Mouse (Mus musculus): ENCODE measurements around the gene Zfp568.
"Not testable (repeated sequence)": the region's sequence is repeated elsewhere in the genome, so short reads cannot be mapped to it uniquely, and the experiment has no call there.

Gene Zfp568

GRCm38 (mm10) chr7:29983690-29984380, at the start of gene Zfp568:
Gene Zfp568 (plus strand): TSS chr7:29983955.
- DNase-seq (ENCODE audit: low read depth, low spot score): peak; percentile 96

DNA sequence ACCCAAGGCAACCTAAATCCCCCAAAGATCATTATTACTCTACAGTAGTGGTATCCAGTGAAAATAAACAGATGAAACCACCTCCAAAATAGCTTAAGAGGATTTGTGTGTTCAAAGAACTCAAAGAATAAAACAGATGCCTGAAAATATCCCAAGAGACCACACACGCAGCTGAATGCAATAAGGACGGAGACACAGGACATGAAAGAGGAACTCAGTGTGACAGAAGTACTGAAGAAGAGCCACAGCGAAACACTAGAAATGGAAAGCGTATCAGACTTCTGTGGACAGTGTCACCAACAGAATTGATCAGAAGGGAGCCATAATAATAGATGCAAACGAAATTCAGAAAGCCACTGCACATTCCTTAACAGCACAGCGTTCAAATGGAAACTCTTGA, 44.9 kb upstream of the Zfp568 start:
- no peak for DNase-seq (ENCODE audit: low read depth, low spot score)

DNA sequence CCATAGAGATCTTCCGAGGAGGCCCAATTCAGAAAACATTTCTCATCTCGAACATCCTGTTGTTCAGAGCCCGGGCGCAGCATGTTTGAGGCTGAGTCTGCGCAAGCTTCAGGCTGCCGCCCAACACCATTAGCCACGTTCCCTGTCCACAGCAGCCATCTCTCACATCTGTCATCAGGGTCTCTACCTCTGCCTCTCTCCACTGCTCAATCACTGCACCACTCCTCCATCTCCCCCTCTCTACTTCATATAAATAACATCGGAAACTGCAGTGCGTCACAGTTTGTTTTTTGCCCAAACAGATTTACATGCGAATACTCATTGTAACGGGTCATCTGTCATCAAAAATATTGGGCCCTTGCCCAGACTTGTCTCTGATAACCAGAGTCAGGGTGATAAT, 42.7 kb upstream of the Zfp568 start:
- DNase-seq (ENCODE audit: low read depth, low spot score): no peak

DNA sequence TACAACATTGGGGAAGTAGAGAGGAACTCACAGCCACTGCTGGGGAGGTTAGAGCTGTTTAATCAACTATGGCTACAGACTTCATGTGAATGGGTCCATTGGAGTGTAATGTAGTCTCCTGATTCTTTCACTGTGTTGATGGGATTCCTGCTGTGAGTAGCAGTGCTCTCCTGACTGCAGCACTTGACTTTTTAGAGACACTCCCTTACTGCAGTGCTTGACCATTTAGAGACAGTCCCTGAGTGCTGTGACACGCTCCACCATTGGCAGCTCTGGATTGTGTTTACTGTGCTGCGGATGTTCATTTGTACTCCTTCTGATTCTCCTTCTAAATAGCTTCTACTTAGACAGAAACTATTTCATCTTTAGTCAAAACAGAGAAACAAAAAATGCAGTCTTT, 41.0 kb upstream of the Zfp568 start:
- DNase-seq (ENCODE audit: low read depth, low spot score): peak; percentile 59

- DNase-seq (ENCODE audit: low read depth, low spot score): peak; percentile 43
These were observed 40.0 kb upstream of the Zfp568 start for GRCm38 (mm10) chr7:29943720-29944119.

DNA sequence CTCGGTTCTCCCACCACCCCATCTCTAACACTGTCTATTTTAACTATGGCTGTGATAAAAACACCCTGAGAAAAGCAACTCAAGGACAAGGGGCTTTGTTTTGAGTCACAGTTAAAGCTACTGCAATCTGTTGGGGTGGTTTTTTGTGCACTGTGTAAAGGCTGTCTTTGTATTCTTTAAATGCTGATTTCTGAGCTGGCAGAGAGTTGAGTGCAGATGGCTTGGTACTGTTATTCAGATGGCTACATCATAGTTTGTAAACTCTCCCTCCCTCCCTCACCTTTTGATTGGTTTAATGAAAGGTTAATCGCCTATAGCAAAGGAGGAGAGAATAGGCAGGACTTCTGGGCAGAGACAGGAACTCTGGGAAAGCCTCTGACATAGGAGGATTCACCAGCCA, 39.6 kb upstream of the Zfp568 start:
- peak; percentile 52 for DNase-seq (ENCODE audit: low read depth, low spot score)

GRCm38 (mm10) chr7:29953086-29953485, 30.7 kb upstream of the Zfp568 start:
- peak; percentile 10 for DNase-seq (ENCODE audit: low read depth, low spot score)

GRCm38 (mm10) chr7:29953513-29954401, 30.0 kb upstream of the Zfp568 start, which contains the start of gene Zfp74:
Gene Zfp74 (minus strand): TSS chr7:29954089.
- peak; percentile 95 for DNase-seq (ENCODE audit: low read depth, low spot score)

DNA sequence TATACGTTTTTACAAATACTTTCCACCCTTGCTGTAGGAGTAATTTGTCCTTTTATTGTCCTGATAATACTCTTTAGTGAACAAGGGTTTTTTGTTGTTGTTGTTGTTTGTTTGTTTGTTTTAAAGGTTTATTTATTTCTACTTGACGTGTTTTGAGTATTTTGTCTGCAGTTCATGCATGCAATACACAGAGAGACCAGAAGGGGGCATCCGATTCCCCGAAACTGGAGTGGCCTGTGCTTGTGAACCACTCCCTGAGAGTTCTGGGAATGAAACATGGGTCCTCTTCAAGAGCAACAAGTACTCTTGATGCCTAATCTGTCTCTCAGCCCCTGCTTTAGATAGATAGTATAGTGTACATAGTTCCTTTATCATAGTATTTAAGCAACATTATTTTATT, 29.0 kb upstream of the Zfp568 start:
- DNase-seq (ENCODE audit: low read depth, low spot score): peak; percentile 59

- DNase-seq (ENCODE audit: low read depth, low spot score): peak; percentile 43
These were observed 27.5 kb upstream of the Zfp568 start for GRCm38 (mm10) chr7:29956257-29956656.

- no peak for DNase-seq (ENCODE audit: low read depth, low spot score)
These were observed 25.5 kb upstream of the Zfp568 start for GRCm38 (mm10) chr7:29958125-29958724.

DNA sequence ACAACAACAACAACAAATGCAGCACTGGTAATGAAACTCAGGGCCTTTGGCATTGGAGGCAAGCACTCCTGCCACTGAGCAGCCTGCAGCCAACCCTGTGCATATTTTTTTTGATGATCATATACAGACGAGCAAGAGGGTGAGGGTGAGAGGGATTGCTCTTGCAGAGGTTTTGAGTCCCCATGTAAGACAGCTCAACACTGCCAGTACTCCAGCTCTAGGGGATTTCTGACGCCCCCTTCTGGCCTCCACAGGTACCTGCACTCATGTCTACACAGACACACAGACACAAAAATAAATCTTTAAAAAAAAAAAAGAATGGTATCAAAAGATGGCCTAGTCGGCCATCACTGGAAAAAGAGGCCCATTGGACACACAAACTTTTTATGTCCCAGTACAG, 24.8 kb upstream of the Zfp568 start:
- no peak for DNase-seq (ENCODE audit: low read depth, low spot score)

DNA sequence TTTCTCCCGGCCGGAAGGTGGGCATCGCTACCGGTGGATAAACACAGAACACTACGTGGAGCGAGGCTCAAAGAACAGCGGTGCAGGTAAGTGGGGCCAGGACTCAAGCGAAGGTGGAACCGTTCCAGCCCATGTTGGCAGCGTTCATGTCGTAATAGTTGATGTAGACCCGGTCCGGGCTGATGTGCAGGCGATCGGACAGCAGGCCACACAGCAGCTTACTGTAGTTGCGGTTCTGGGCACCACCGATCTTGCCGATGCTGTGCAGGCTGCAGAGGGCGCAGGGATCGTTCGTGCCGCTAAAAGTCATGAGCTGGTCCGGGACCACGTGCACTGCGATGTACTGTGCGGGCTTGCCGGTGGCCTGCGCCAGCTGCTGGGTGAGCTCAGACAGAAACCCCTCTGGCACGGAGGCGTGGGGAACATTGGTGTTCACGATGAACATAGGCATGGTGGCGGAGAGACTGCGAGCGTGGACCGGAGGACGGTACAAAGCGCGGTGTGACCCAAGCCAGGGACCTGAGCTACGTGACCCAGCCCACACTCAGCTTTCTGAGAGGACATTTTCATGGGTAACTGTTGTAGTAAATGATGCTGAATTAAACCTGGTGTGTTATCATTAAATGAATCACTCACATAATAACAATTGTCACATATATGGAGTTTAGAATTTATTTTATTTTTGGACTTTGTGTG, 18.5 kb upstream of the Zfp568 start:
- not testable (repeated sequence) for DNase-seq (ENCODE audit: low read depth, low spot score)

DNA sequence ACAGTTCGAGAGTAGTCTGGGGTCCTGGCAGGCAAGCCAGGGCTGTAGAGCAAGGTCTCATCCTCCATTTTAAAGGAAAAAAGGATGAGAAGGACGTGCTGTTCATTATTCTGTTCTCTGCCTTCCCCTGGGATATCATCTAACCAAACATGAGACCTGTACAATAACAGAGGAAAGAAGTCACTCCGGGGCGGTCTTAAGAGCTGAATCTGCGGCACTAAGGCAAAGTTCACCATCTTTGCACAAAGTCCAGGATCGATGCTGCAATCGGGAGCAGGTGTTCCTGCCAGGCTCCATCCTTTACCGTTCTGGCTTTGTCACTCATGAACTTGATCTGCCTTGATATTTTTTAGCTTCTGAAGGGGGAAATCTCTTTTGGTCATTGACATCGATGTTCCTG, 13.1 kb upstream of the Zfp568 start:
- no peak for DNase-seq (ENCODE audit: low read depth, low spot score)

DNA sequence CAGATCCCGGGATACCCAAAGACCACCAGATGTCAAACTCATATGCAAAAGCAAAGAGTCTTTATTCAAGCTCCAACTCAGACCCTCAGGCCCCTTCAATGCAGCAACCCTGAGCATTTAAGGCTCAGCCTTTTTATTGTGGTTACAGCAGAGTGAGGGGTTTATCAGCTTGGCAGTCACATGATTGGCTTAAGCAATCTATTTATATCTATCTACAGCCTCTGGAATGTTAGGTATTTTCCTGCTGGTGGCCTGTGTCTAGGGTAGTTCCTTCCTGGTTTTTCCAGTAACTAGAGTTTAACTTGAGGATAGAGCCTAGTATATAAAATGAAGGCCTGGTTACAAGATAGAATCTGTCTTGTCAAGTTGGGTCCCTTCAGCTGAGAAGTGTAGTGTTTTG, 3.0 kb upstream of the Zfp568 start:
- DNase-seq (ENCODE audit: low read depth, low spot score): no peak

GRCm38 (mm10) chr7:29981455-29981854, 2.3 kb upstream of the Zfp568 start:
- no peak for DNase-seq (ENCODE audit: low read depth, low spot score)

DNA sequence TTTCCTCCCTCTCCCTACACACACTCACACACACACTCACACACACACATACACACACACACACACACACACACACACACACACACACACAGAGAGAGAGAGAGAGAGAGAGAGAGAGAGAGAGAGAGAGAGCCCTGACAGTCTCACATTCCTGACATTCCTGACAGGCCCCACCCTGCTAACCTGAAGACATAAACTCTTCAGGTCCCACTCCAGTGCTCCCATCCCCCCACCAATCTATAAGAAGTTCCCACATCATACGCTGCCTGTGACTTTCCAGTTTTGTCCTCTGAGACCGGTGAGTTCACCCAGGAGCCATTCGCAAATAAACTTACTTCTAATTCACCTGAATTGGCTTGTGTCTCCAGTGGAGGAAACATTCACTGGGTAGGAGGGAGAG, 1.9 kb upstream of the Zfp568 start:
- DNase-seq (ENCODE audit: low read depth, low spot score): no peak

DNA sequence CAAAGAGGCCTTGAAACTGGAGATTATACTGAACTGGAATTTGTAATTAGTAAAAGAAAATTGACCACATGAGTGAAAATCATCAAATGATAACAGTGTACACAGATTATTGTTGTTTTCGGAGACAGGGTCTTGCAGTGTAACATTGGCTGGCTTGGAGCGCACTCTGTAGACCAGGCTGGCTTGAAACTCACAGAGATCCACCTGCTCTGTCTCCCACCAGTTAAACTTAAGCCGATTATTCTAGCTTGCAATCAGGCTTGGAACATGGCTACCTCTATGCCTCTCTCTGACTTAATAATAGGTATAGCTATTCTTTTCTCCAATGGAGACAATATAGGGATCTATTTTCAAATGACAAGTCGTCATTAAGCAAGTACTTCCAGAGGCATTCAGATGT, 1.4 kb upstream of the Zfp568 start:
- no peak for DNase-seq (ENCODE audit: low read depth, low spot score)

- no peak for DNase-seq (ENCODE audit: low read depth, low spot score)
These were observed 824 bp upstream of the Zfp568 start for GRCm38 (mm10) chr7:29982931-29983330.

DNA sequence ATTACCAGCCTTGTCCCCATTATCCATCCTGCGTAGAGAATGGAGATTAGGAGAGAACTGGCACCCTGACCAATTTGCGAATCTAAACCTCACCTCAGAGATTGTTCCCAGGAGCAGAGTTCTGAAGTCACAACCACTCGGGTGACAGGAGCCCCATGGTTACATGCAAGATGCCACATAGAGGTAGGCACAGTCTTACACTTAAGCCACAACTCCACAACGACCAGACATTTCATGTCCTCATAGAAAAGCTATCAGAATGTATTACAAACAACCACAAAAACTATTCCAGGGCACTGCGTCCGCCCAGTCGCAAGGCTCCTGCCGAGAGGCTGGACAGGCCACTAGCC, 440 bp upstream of the Zfp568 start:
- no peak for DNase-seq (ENCODE audit: low read depth, low spot score)

DNA sequence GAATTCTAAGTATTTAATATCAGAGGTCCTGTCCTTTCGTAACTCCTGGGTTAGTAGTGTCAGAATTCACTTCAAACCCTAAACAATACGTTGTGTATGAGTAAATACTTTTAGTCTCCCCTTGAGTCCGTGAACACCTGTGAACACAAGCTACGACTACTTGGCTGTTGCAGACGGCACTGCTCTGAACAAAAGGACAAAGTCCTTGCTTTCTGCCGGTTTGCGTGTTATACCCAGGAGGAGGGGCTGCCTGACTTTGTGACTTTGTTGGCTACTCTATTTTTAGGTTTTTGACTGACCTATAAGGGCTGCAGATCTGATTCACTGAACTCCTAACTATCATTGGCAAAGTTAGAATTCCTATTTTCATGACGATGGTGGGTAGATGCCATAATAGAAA, 2.3 kb downstream of the Zfp568 start:
- no peak for DNase-seq (ENCODE audit: low read depth, low spot score)

GRCm38 (mm10) chr7:29987551-29987950, 3.8 kb downstream of the Zfp568 start:
- no peak for DNase-seq (ENCODE audit: low read depth, low spot score)

Measured in brain, adult 2 months (tissue).